11 mouse cellular contexts compared by ENCODE assay signal in the genomic region with DNA sequence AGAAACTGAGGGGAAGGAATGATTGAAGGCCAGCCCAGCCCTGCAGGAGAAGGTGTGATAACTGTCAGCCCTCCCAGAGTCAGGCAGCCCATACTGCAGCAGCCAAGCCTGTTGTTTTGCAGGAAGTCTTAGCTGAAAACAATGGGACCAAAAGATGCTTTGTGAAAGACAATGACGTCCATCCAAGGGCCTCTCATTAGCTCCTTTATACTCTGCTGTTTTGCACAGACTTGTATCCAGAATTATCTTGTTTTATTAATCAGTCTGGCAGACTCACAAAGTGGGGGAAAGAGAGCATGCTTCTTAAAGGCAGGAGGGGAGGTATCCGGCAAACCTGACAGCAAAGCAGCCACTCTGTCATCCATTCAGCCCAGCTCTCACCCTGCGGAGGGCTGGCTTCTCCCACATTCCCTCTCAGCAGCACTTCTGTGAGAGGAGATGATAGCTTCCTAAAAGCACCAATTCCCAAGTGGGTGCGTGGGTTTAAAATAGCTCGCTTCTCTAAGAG.
DNase-seq lines count a peak whose midpoint lies in the region; ATAC-seq lines count a peak whose summit lies in the region.
"Had no signal": no experiment of that assay in that cellular context is flagged by ENCODE, and none has a peak within 500 bp of the region (broad histone marks: within the 10 kb centered on the region; RNA-seq: fewer than 3 reads in every experiment).

No protein-coding gene starts in this region.

- H3K9me3 ChIP-seq in midbrain, embryonic 13.5 days, result no peaks in the 10 kb centered on the region
- no peaks in the 10 kb centered on the region for H3K9me3 ChIP-seq in liver, embryonic 11.5 days (ENCODE audit: control insufficient read depth, low read length)

- no peaks in the 10 kb centered on the region for H3K36me3 ChIP-seq in midbrain, embryonic 13.5 days
- no peaks in the 10 kb centered on the region for H3K36me3 ChIP-seq in liver, embryonic 11.5 days (ENCODE audit: control insufficient read depth, insufficient read depth, low read length)

- H3K27ac ChIP-seq in midbrain, embryonic 13.5 days, result peak overlapping the region; percentile 35; the same call in 1 of the 2 replicates
- no peak overlapping the region for H3K27ac ChIP-seq in liver, embryonic 11.5 days (ENCODE audit: low read depth, low read length)
- H3K27ac ChIP-seq: stomach, postnatal 0 days had no signal

- ATAC-seq in midbrain, embryonic 13.5 days, result 0 out of 2 replicates have a peak, but pooled peaks have one; percentile 66
- no peak for ATAC-seq in liver, embryonic 11.5 days (replicated peaks; ENCODE audit: low FRiP score)

- no peak overlapping the region for H3K4me3 ChIP-seq in midbrain, embryonic 13.5 days (replicated peaks)
- no peak overlapping the region for H3K4me3 ChIP-seq in liver, embryonic 11.5 days (ENCODE audit: low read depth, low read length)

- 8% methylated on average over 5 of the region's 5 CpGs for WGBS in midbrain, embryonic 13.5 days
- WGBS in liver, embryonic 11.5 days, result 40% methylated on average over 5 of the region's 5 CpGs

- H3K4me1 ChIP-seq in midbrain, embryonic 13.5 days (replicated peaks), result peaks cover 10% of the 10 kb centered on the region
- no peaks in the 10 kb centered on the region for H3K4me1 ChIP-seq in liver, embryonic 11.5 days (replicated peaks; ENCODE audit: control insufficient read depth, insufficient read depth, low read length)

- no peaks in the 10 kb centered on the region for H3K27me3 ChIP-seq in midbrain, embryonic 13.5 days
- H3K27me3 ChIP-seq in liver, embryonic 11.5 days (replicated peaks; ENCODE audit: control insufficient read depth, insufficient read depth, low read length), result no peaks in the 10 kb centered on the region

- 0 out of 2 replicates have a peak overlapping the region, but pooled peaks have one; percentile 36 for H3K9ac ChIP-seq in midbrain, embryonic 13.5 days (replicated peaks)
- no peak overlapping the region for H3K9ac ChIP-seq in liver, embryonic 11.5 days (ENCODE audit: low read depth, low read length)
- H3K9ac ChIP-seq: lung, embryonic 14.5 days had no signal

- DNase-seq in right cerebral cortex, adult 18-20 months, result peak; percentile 39
- DNase-seq in right cerebral cortex, postnatal 4 days, result no peak
- DNase-seq in heart, postnatal 4 days, result peak; percentile 8
- DNase-seq in kidney, postnatal 14 days, result no peak
- DNase-seq in thymus, postnatal 4 days, result no peak
- DNase-seq in liver, embryonic 11.5 days (ENCODE audit: low spot score), result no peak
- no peak for DNase-seq in spleen, adult 12 weeks (ENCODE audit: low spot score)
- DNase-seq: adrenal gland, postnatal 36 days; lung, embryonic 14.5 days had no signal

- H3K4me2 ChIP-seq in midbrain, embryonic 13.5 days (replicated peaks), result no peak overlapping the region
- no peak overlapping the region for H3K4me2 ChIP-seq in liver, embryonic 11.5 days
- H3K4me2 ChIP-seq: lung, embryonic 14.5 days had no signal

Comparison
In these comparisons a context has a peak if more than half of its experiments do, and no peak if none do; other contexts are left out.
1. DNase-seq: peak in right cerebral cortex, adult 18-20 months (single experiment) and heart, postnatal 4 days (single experiment); none in right cerebral cortex, postnatal 4 days (single experiment), kidney, postnatal 14 days (single experiment), thymus, postnatal 4 days (single experiment), liver, embryonic 11.5 days (single experiment) and spleen, adult 12 weeks (single experiment).